Mouse (Mus musculus): Measurements from ENCODE around the gene Tacr2. TPM values are rescaled to one million over a fixed set of nuclear protein-coding genes. Genes with fewer than 3 reads are reported as not detected.

Gene Tacr2
- total and polyA plus RNA-seq, 3 experiments, result 0.06 TPM; not detected in 2

GRCm38 (mm10) chr10:62225839-62226238 lies 26.4 kb upstream of the Tacr2 start:
- peaks cover 0 to 11% of the 10 kb centered on the region in 2 experiments; a peak in 2 of 4 replicates for H3K4me1 ChIP-seq (ENCODE audit: control insufficient read depth in 1 of 2, insufficient read depth in 2 of 2, low read length in 2 of 2)
- TF ChIP-seq MEF2A (IDR thresholded peaks at IDR 0.05; ENCODE audit: extremely low read depth, insufficient replicate concordance, low read depth, low read length, poor library complexity, severe bottlenecking) (no peak), SMC3 (IDR thresholded peaks at IDR 0.05; ENCODE audit: low read depth, low read length) (no peak), POLR2AphosphoS2 (IDR thresholded peaks at IDR 0.05; ENCODE audit: low read length) (no peak), UBTF (IDR thresholded peaks at IDR 0.05; ENCODE audit: borderline replicate concordance, insufficient read depth, low read depth, low read length) (no peak), NRF1 (IDR thresholded peaks at IDR 0.05; ENCODE audit: insufficient read depth, low read depth, low read length, poor library complexity, severe bottlenecking) (no peak), E2F4 (IDR thresholded peaks at IDR 0.05; ENCODE audit: borderline replicate concordance, low read depth, low read length) (no peak), TAL1 (IDR thresholded peaks at IDR 0.05; ENCODE audit: low read length) (no peak), MAX (IDR thresholded peaks at IDR 0.05; ENCODE audit: low read length) (no peak), ZMIZ1 (IDR thresholded peaks at IDR 0.05; ENCODE audit: low read depth, low read length) (no peak), MAFK (IDR thresholded peaks at IDR 0.05; ENCODE audit: borderline replicate concordance, low read depth, low read length) (no peak), CTCF (IDR thresholded peaks at IDR 0.05 in 2 of 3, conservative IDR thresholded peaks at IDR 0.05 in 1 of 3; ENCODE audit: control insufficient read depth in 1 of 3, insufficient read depth in 1 of 3, low read depth in 2 of 3, low read length in 3 of 3, poor library complexity in 1 of 3, severe bottlenecking in 1 of 3) (no peak), ELF1 (IDR thresholded peaks at IDR 0.05; ENCODE audit: low read depth, low read length) (no peak)
- no peaks in the 10 kb centered on the region for H3K27me3 ChIP-seq (ENCODE audit: control insufficient read depth in 1 of 2, insufficient read depth in 2 of 2, low read length in 2 of 2)
- H3K9me3 ChIP-seq (replicated peaks; ENCODE audit: insufficient read depth, low read length), result no peaks in the 10 kb centered on the region
- H3K9ac ChIP-seq (ENCODE audit: control insufficient read depth, low read depth, low read length, poor library complexity, severe bottlenecking), result no peak overlapping the region
- no peak for DNase-seq (ENCODE audit: low read depth, low spot score)
- no peaks in the 10 kb centered on the region for H3K79me2 ChIP-seq (ENCODE audit: control insufficient read depth, insufficient read depth, low read length, poor library complexity)
- no peak overlapping the region for H3K27ac ChIP-seq (ENCODE audit: control insufficient read depth, low read depth, low read length)
- H3K4me3 ChIP-seq (ENCODE audit: control insufficient read depth in 1 of 2, insufficient read depth in 1 of 2, low read depth in 2 of 2, low read length in 2 of 2), result no peak overlapping the region
- peaks cover 0 to 6% of the 10 kb centered on the region in 2 experiments; a peak in 2 of 4 replicates for H3K36me3 ChIP-seq (ENCODE audit: control insufficient read depth in 1 of 2, insufficient read depth in 2 of 2, low read length in 2 of 2)

DNA sequence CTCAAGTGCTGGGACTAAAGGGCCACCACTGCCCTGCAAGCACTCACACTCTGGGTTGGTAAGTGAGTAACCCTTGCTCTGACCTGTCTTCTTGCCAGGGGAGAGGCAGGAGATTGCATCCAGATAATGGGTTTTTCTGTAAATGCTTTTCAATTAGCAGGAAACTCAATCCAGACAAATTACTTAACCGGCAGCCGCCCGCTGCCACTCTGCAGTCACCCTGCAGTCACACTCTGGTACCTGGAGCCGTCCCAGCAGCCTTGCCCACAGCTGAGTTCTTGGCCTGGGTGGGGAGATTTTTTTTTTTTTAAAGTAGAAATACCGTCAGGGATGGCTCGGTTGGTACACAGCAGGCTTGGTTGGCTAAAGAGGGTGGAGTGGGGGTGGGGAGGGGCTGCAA lies 24.1 kb upstream of the Tacr2 start:
- TF ChIP-seq GABPA (IDR thresholded peaks at IDR 0.05; ENCODE audit: low read depth, low read length) (no peak), SIN3A (IDR thresholded peaks at IDR 0.05; ENCODE audit: low read length) (no peak), MAZ (IDR thresholded peaks at IDR 0.05; ENCODE audit: low read depth, low read length) (no peak), NELFE (IDR thresholded peaks at IDR 0.05; ENCODE audit: low read depth, low read length) (no peak), MAX (IDR thresholded peaks at IDR 0.05; ENCODE audit: low read length) (no peak), UBTF (IDR thresholded peaks at IDR 0.05; ENCODE audit: borderline replicate concordance, insufficient read depth, low read depth, low read length) (no peak), NRF1 (IDR thresholded peaks at IDR 0.05; ENCODE audit: insufficient read depth, low read depth, low read length, poor library complexity, severe bottlenecking) (no peak), ELF1 (IDR thresholded peaks at IDR 0.05; ENCODE audit: low read depth, low read length) (no peak), TBP (IDR thresholded peaks at IDR 0.05; ENCODE audit: low read depth, low read length) (no peak), ZKSCAN1 (IDR thresholded peaks at IDR 0.05; ENCODE audit: low read depth, low read length) (no peak), BHLHE40 (IDR thresholded peaks at IDR 0.05; ENCODE audit: borderline replicate concordance, low read depth, low read length) (no peak), ETS1 (IDR thresholded peaks at IDR 0.05; ENCODE audit: low read depth, low read length) (no peak), GATA1 (IDR thresholded peaks at IDR 0.05; ENCODE audit: low read depth, low read length) (no peak), CTCF (IDR thresholded peaks at IDR 0.05 in 2 of 3, conservative IDR thresholded peaks at IDR 0.05 in 1 of 3; ENCODE audit: control insufficient read depth in 1 of 3, insufficient read depth in 1 of 3, low read depth in 2 of 3, low read length in 3 of 3, poor library complexity in 1 of 3, severe bottlenecking in 1 of 3) (no peak), SMC3 (IDR thresholded peaks at IDR 0.05; ENCODE audit: low read depth, low read length) (no peak), MXI1 (IDR thresholded peaks at IDR 0.05; ENCODE audit: low read depth, low read length) (no peak), MYC (IDR thresholded peaks at IDR 0.05; ENCODE audit: low read depth, low read length) (no peak), CHD1 (IDR thresholded peaks at IDR 0.05; ENCODE audit: low read depth, low read length) (no peak)
- no peak for DNase-seq (ENCODE audit: low read depth, low spot score)
- no peaks in the 10 kb centered on the region for H3K27me3 ChIP-seq (ENCODE audit: control insufficient read depth in 1 of 2, insufficient read depth in 2 of 2, low read length in 2 of 2)
- no peaks in the 10 kb centered on the region for H3K79me2 ChIP-seq (ENCODE audit: control insufficient read depth, insufficient read depth, low read length, poor library complexity)
- H3K4me3 ChIP-seq (ENCODE audit: control insufficient read depth in 1 of 2, insufficient read depth in 1 of 2, low read depth in 2 of 2, low read length in 2 of 2), result no peak overlapping the region
- peaks cover 0 to 3% of the 10 kb centered on the region in 2 experiments; a peak in 2 of 4 replicates for H3K4me1 ChIP-seq (ENCODE audit: control insufficient read depth in 1 of 2, insufficient read depth in 2 of 2, low read length in 2 of 2)
- H3K9ac ChIP-seq (ENCODE audit: control insufficient read depth, low read depth, low read length, poor library complexity, severe bottlenecking), result no peak overlapping the region
- no peaks in the 10 kb centered on the region for H3K9me3 ChIP-seq (replicated peaks; ENCODE audit: insufficient read depth, low read length)
- H3K36me3 ChIP-seq (ENCODE audit: control insufficient read depth in 1 of 2, insufficient read depth in 2 of 2, low read length in 2 of 2), result no peaks in the 10 kb centered on the region
- H3K27ac ChIP-seq (ENCODE audit: control insufficient read depth, low read depth, low read length), result no peak overlapping the region

Measured in MEL (cell line).